Mouse (Mus musculus) erythroblast, embryonic 14.5 days (primary cell): ENCODE results near the gene 4930442H23Rik. TPM values are rescaled to one million over a fixed set of nuclear protein-coding genes. Genes with fewer than 3 reads are reported as not detected.
"Not testable (repeated sequence)": the region's sequence is repeated elsewhere in the genome, so short reads cannot be mapped to it uniquely, and the experiment has no call there.

Source experiments
- H3K27me3 ChIP-seq: 2 replicates; pipeline ENCODE4 v1.6.1; 2012; ENCODE audit warnings: inconsistent platforms; ENCODE audit not compliant: control insufficient read depth
- H3K36me3 ChIP-seq: 2 replicates; pipeline ENCODE4 v1.6.1; 2012; ENCODE audit warnings: mild to moderate bottlenecking, inconsistent platforms; ENCODE audit not compliant: control insufficient read depth
- H3K4me1 ChIP-seq: 2 replicates; pipeline ENCODE4 v1.6.1; 2012; ENCODE audit warnings: inconsistent platforms; ENCODE audit not compliant: control insufficient read depth
- H3K4me3 ChIP-seq: replicated peaks from 2 replicates; pipeline ENCODE3; 2012; ENCODE audit warnings: moderate library complexity, mild to moderate bottlenecking, inconsistent platforms
- H3K9me3 ChIP-seq: 2 replicates; pipeline ENCODE4 v1.6.1; 2012; ENCODE audit warnings: low read length, inconsistent platforms, mixed read lengths; ENCODE audit not compliant: control insufficient read depth
- GATA1 ChIP-seq: IDR thresholded peaks from 2 replicates; pipeline ENCODE4 v1.6.1; 2012; ENCODE audit warnings: low read length, inconsistent platforms, mixed read lengths
- TAL1 ChIP-seq: IDR thresholded peaks from 3 replicates; pipeline ENCODE4 v1.6.1; 2012; ENCODE audit warnings: low read length, inconsistent platforms, mixed read lengths
- polyA plus RNA-seq: library from polyadenylated mRNA; stranded (reverse); fragments of >175 nt; gene quantifications from 2 replicates; pipeline ENCODE4 v1.2.3, GENCODE M21; 2012

4930442H23Rik gene
- polyA plus RNA-seq, 1 experiment = not detected

GRCm38 (mm10) chr10:81217964-81218363, 34.3 kb upstream of the 4930442H23Rik start:
- Histone ChIP-seq H3K4me3 (no peak overlapping the region), H3K9me3 (no peaks in the 10 kb centered on the region), H3K4me1 (no peaks in the 10 kb centered on the region; the same call in 1 of the 2 replicates), H3K27me3 (peaks cover 12% of the 10 kb centered on the region), H3K36me3 (no peaks in the 10 kb centered on the region)
- TF ChIP-seq GATA1 = no peak
- TF ChIP-seq TAL1 = no peak

GRCm38 (mm10) chr10:81217267-81217666, 33.6 kb upstream of the 4930442H23Rik start:
- not testable (repeated sequence) for H3K9me3 ChIP-seq, H3K4me3 ChIP-seq, H3K4me1 ChIP-seq, H3K36me3 ChIP-seq
- H3K27me3 ChIP-seq = peaks cover 14% of the 10 kb centered on the region

DNA sequence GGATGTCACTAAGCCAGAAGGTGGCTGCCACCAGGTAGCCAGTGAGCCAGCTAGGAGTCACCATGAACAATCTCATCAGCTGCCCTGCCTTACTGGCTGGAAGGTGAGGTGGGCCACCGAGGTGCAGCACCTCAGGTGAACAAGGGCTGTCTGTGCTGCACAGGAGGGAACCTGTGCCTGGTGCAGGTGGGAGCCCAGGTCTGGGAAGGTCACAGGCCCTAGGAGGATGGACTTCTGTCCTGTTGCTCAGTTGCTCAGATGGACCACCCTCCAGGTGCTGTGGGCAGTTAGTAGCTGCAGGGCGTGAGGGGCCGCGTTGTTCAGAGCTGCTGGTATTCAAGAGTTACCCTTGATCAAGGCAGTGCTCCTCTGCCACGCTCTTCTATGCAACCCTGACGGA, 33.2 kb upstream of the 4930442H23Rik start:
- H3K4me3 ChIP-seq = no peak overlapping the region
- H3K36me3 ChIP-seq = no peaks in the 10 kb centered on the region
- H3K4me1 ChIP-seq = no peaks in the 10 kb centered on the region; the same call in 1 of the 2 replicates
- H3K9me3 ChIP-seq = peaks cover 4% of the 10 kb centered on the region
- TF ChIP-seq GATA1 = no peak
- TF ChIP-seq TAL1 = no peak
- H3K27me3 ChIP-seq = peaks cover 14% of the 10 kb centered on the region

DNA sequence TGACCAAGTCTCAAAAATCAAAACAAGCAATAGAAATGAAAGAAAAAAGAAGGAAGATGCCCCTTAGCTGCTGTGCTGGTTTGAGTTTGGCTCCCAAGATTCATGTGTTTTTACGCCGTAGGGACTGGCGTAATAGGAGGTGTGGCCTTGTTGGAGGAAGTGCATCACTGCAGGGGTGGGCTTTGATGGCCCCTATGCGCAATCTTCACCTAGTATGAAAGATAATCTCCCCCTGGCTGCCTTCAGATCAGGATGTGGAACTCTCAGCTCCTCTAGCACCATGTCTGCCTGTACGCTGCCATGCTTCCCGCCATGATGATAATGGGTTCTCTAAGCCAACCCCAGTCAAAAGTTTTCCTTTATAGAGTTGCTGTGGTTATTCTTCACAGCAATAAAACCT, 32.6 kb upstream of the 4930442H23Rik start:
- Histone ChIP-seq H3K4me1 (no peaks in the 10 kb centered on the region; the same call in 1 of the 2 replicates), H3K4me3 (no peak overlapping the region), H3K27me3 (peaks cover 14% of the 10 kb centered on the region), H3K9me3 (peaks cover 6% of the 10 kb centered on the region), H3K36me3 (no peaks in the 10 kb centered on the region)
- TF ChIP-seq TAL1 (no peak), GATA1 (no peak)

DNA sequence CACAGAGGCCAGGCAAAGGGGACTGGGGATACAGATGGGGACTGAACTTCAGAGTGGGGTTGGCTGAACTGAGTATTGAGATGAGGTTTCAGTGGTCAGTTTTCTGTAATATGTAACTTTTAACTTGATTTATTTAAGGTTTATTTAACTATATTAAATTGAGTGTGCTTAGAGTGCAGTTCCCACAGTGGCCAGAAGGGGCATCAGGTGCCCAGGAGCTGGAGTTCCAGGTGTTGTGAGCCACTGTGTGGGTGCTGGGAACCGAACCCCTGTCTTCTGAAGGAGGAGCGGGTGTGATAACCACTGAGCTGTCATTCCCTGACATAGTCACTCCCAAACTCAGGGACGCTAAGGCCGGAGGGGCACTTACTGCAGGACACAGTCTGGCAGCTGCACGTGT, 26.5 kb upstream of the 4930442H23Rik start:
- TF ChIP-seq TAL1 (no peak), GATA1 (no peak)
- Histone ChIP-seq H3K4me1 (no peaks in the 10 kb centered on the region), H3K27me3 (peaks cover 21% of the 10 kb centered on the region), H3K36me3 (no peaks in the 10 kb centered on the region), H3K9me3 (peaks cover 13% of the 10 kb centered on the region), H3K4me3 (no peak overlapping the region)

DNA sequence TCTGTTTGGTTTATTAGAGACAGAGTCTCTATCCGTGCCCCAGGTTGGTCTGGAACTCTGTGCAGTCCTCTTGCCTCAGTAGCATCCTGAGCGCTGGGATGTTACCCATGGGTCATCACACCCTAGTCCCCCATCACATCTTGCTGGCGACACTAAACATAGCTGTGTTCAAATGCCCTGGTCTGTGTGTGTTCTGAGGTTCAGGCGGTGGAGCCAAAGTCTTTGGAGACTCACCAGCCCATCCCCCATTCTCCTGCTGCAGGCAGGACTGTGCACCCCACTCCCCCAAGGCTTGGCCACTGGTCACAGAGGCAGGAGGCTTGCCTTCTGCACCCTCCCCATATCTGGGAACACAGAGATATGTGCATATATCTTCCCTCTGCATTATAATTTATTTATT, 20.5 kb upstream of the 4930442H23Rik start:
- H3K9me3 ChIP-seq = no peaks in the 10 kb centered on the region
- TF ChIP-seq TAL1 = no peak
- TF ChIP-seq GATA1 = no peak
- H3K27me3 ChIP-seq = peaks cover 18% of the 10 kb centered on the region
- H3K36me3 ChIP-seq = no peaks in the 10 kb centered on the region
- H3K4me3 ChIP-seq = no peak overlapping the region
- H3K4me1 ChIP-seq = peaks cover 24% of the 10 kb centered on the region

GRCm38 (mm10) chr10:81202978-81203720, 19.5 kb upstream of the 4930442H23Rik start:
- H3K27me3 ChIP-seq = peaks cover 23% of the 10 kb centered on the region
- peaks cover 24% of the 10 kb centered on the region for H3K4me1 ChIP-seq

DNA sequence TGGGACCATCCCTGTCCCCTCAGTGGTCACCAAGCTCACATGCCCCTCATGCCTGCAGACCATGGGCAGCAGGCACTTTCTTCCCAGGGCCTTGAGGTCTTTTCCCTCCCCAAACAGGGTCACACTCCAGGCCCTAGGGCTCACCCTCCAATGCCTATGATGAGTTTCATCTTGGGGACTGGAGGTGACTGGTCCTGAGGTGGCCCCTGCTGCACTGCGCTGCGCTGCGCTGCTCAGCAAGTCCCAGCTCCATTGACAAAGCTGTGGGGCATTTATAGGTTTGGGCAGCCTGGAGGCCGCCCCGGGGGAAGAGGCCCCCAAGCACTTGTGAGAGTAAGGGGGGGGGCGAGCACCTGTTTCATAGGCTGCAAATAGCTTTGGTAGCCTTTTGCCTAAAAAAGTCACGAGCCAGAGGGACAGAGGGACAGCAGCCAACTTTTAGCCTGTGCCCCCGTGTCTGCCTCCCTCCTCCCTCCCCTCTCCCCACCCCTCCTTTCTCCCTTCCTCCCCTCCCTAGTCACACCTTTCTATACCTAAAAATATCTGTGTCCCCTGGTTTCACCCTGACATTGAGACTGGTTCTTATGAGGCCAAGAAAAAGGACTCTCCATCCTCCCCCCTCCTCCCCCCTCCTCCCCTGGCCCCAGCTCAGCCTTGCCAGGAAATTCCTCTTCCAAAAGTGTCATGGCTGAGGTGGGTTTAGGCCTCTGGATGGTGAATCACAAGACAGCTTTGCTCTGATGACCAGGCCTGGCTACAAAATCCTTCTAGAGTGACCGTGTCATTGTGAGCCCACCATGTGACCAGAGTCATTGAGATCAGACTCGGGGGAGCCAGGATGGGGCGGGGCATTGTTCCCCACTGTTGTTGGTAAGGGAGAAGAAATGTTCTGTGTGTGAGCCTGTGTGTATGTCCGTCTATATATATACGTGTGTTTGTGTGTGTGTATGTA, 18.4 kb upstream of the 4930442H23Rik start, which contains the start of gene Nmrk2:
TSS of gene Nmrk2 (minus strand) at position 245 of the 952 bp plus-strand sequence.
- H3K27me3 ChIP-seq = peaks cover 23% of the 10 kb centered on the region
- TF ChIP-seq TAL1 (no peak), GATA1 (no peak)
- no peak within 1 kb of the TSS for H3K4me3 ChIP-seq

More at GRCm38 (mm10) chr10:81202978-81203720, 19.5 kb upstream of the 4930442H23Rik start:
- Histone ChIP-seq H3K4me3 (no peak overlapping the region), H3K9me3 (no peaks in the 10 kb centered on the region), H3K36me3 (no peaks in the 10 kb centered on the region)
- TF ChIP-seq TAL1 (no peak), GATA1 (no peak)

More for the DNA sequence above, 18.4 kb upstream of the 4930442H23Rik start, which contains the start of gene Nmrk2:
- peaks cover 24% of the 10 kb centered on the region for H3K4me1 ChIP-seq
- H3K36me3 ChIP-seq = no peaks in the 10 kb centered on the region
- no peaks in the 10 kb centered on the region for H3K9me3 ChIP-seq
